Mouse (Mus musculus): ENCODE results near the gene Kcnk18.

DNA sequence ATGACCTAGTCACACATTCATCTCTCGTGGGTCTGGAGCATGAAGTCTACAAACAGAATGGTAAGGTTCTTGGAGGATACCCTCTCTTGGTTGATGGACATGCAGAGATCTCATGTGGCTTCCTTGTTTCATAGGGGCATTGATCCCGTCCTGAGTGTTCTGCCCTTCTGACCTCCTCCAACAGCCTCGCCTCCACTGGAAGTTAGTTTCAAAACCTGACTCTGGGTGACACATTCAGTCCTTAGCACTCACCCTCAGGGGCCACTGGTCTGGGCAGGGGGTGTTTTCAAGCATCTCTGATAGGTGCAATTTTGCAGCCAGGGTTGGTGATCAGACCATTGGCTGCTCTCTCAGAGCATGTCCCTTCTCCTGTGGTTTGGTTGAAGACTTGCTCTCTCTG, 19.6 kb downstream of the Kcnk18 start:
- TF ChIP-seq EP300 (optimal IDR thresholded peaks at IDR 0.05) (no peak), CTCF (IDR thresholded peaks at IDR 0.05; ENCODE audit: low read depth) (no peak)
